Mouse (Mus musculus) liver, postnatal 0 days (tissue): ENCODE measurements around the gene Dstyk. TPM values are rescaled to one million over a fixed set of nuclear protein-coding genes. Genes with fewer than 3 reads are reported as not detected.
A peak's percentile ranks its signal among the peaks of the same experiment; 100 is the strongest.

Source experiments
- ATAC-seq: fragments of 200-750 bp; cut with Nextera tagmentation; 2 replicates; pipeline ENCODE4 v1.8.0; 2017; ENCODE audit warnings: mild to moderate bottlenecking, moderate library complexity
- DNase-seq: peaks from one replicate; pipeline ENCODE4 v3.0.0-alpha.2; 2016
- H3K27ac ChIP-seq: fragments of 300-500 bp; sonication (generic); 2 replicates; pipeline ENCODE4 v1.5.1; 2014; ENCODE audit warnings: antibody characterized with exemption, moderate library complexity, mild to moderate bottlenecking, low read depth
- H3K27me3 ChIP-seq: fragments of 300-500 bp; sonication (generic); 2 replicates; pipeline ENCODE4 v1.6.1; 2014; ENCODE audit warnings: low read length, control low read depth, mixed read lengths; ENCODE audit not compliant: insufficient read depth
- H3K36me3 ChIP-seq: fragments of 300-500 bp; sonication (generic); replicated peaks from 2 replicates; pipeline ENCODE4 v1.6.1; 2014; ENCODE audit warnings: mild to moderate bottlenecking, control low read depth, low read length, moderate library complexity, mixed read lengths; ENCODE audit not compliant: insufficient read depth
- H3K4me1 ChIP-seq: fragments of 300-500 bp; sonication (generic); 2 replicates; pipeline ENCODE4 v1.6.1; 2014; ENCODE audit warnings: antibody characterized with exemption, mild to moderate bottlenecking, control low read depth; ENCODE audit not compliant: insufficient read depth
- H3K4me2 ChIP-seq: fragments of 300-500 bp; sonication (generic); 2 replicates; pipeline ENCODE4 v1.6.1; 2014; ENCODE audit warnings: low read depth, mild to moderate bottlenecking, low read length, moderate library complexity, mixed read lengths
- H3K4me3 ChIP-seq: fragments of 300-500 bp; sonication (generic); 2 replicates; pipeline ENCODE4 v1.5.1; 2014; ENCODE audit warnings: low read depth, low read length
- H3K9ac ChIP-seq: fragments of 300-500 bp; sonication (generic); replicated peaks from 2 replicates; pipeline ENCODE4 v1.6.1; 2014; ENCODE audit warnings: mild to moderate bottlenecking, moderate library complexity
- H3K9me3 ChIP-seq: fragments of 300-500 bp; sonication (generic); 2 replicates; pipeline ENCODE4 v1.6.1; 2016; ENCODE audit warnings: mild to moderate bottlenecking, control low read depth, low read length, mixed read lengths
- CTCF ChIP-seq: sonication (generic); IDR thresholded peaks from 2 replicates; pipeline ENCODE4 v1.5.1; 2016; ENCODE audit warnings: antibody characterized with exemption, low read depth
- EP300 ChIP-seq: IDR thresholded peaks from 2 replicates; pipeline ENCODE4 v1.6.1; 2016; ENCODE audit warnings: antibody characterized with exemption, low read depth, mild to moderate bottlenecking
- WGBS: fragments of 180-500 bp; shearing (Covaris S2); extraction: QIAGEN DNeasy Blood & Tissue Kit; methylation state at CpG from one replicate; pipeline ENCODE4 v1.1.7; 2014; ENCODE audit not compliant: insufficient replicate concordance; 5-methylcytosine and 5-hydroxymethylcytosine counted together
- polyA plus RNA-seq: library from polyadenylated mRNA; unstranded; fragments of >200 nt; fragmentation: Nextera tagmentation; extraction: Ambion mirVana; gene quantifications from 2 replicates; pipeline ENCODE4 v1.2.1, GENCODE M21; 2015

Dstyk gene
- polyA plus RNA-seq, 1 experiment from 2014 or later: 2.9 TPM

- DNase-seq (no peak), ATAC-seq (no peak)
- Histone ChIP-seq H3K27ac (no peak overlapping the region), H3K4me3 (0 out of 2 replicates have a peak overlapping the region, but pooled peaks have one; percentile 24), H3K4me1 (peaks cover 31% of the 10 kb centered on the region), H3K36me3 (peaks cover 5% of the 10 kb centered on the region), H3K9me3 (no peaks in the 10 kb centered on the region), H3K9ac (no peak overlapping the region), H3K27me3 (peaks cover 7% of the 10 kb centered on the region), H3K4me2 (peak overlapping the region; percentile 90)
- 78% methylated on average over 4 of the region's 4 CpGs for WGBS
- TF ChIP-seq CTCF (no peak), EP300 (no peak)
These were observed 31.1 kb upstream of the Dstyk start for GRCm38 (mm10) chr1:132386266-132386665.

GRCm38 (mm10) chr1:132387943-132388342 lies 29.4 kb upstream of the Dstyk start:
- peaks cover 5% of the 10 kb centered on the region; the same call in 1 of the 2 replicates for H3K36me3 ChIP-seq
- ATAC-seq (peak; percentile 37), DNase-seq (no peak)
- 25% methylated on average over 4 of the region's 4 CpGs for WGBS
- H3K4me3 ChIP-seq: peak overlapping the region; percentile 67
- H3K27ac ChIP-seq: peak overlapping the region; percentile 87
- H3K9ac ChIP-seq: peak overlapping the region; percentile 78
- H3K4me1 ChIP-seq: peaks cover 35% of the 10 kb centered on the region
- no peaks in the 10 kb centered on the region for H3K9me3 ChIP-seq
- peaks cover 16% of the 10 kb centered on the region for H3K27me3 ChIP-seq
- TF ChIP-seq EP300: no peak
- TF ChIP-seq CTCF: no peak
- peak overlapping the region; percentile 90 for H3K4me2 ChIP-seq

GRCm38 (mm10) chr1:132388813-132389803 lies 28.2 kb upstream of the Dstyk start:
- Histone ChIP-seq H3K4me1 (peaks cover 35% of the 10 kb centered on the region), H3K4me3 (peak overlapping the region; percentile 67), H3K27me3 (peaks cover 19% of the 10 kb centered on the region), H3K9me3 (no peaks in the 10 kb centered on the region), H3K36me3 (peaks cover 1% of the 10 kb centered on the region; the same call in 1 of the 2 replicates), H3K4me2 (peak overlapping the region; percentile 90), H3K9ac (peak overlapping the region; percentile 78), H3K27ac (peak overlapping the region; percentile 87)
- WGBS: 50% methylated on average over 8 of the region's 8 CpGs
- DNase-seq (no peak), ATAC-seq (peak; percentile 62)
- TF ChIP-seq CTCF (no peak), EP300 (peak; percentile 60; the same call in 1 of the 2 replicates)

GRCm38 (mm10) chr1:132389886-132390585 lies 27.3 kb upstream of the Dstyk start:
- peak overlapping the region; percentile 87 for H3K27ac ChIP-seq
- H3K4me1 ChIP-seq: peaks cover 30% of the 10 kb centered on the region
- 29% methylated on average over 15 of the region's 15 CpGs for WGBS
- H3K9ac ChIP-seq: peak overlapping the region; percentile 78
- H3K4me3 ChIP-seq: peak overlapping the region; percentile 67
- peak; percentile 78 for TF ChIP-seq EP300
- TF ChIP-seq CTCF: peak; percentile 92
- H3K36me3 ChIP-seq: no peaks in the 10 kb centered on the region
- peak overlapping the region; percentile 90 for H3K4me2 ChIP-seq
- ATAC-seq (peak; percentile 78), DNase-seq (peak; percentile 80)
- H3K9me3 ChIP-seq: no peaks in the 10 kb centered on the region
- H3K27me3 ChIP-seq: peaks cover 19% of the 10 kb centered on the region

GRCm38 (mm10) chr1:132390691-132391579 lies 26.4 kb upstream of the Dstyk start, which contains the start of gene Tmcc2:
Tmcc2 (minus strand) TSS chr1:132391281.
- TF ChIP-seq CTCF (no peak), EP300 (no peak)
- Histone ChIP-seq H3K36me3 (no peaks in the 10 kb centered on the region), H3K4me3 (peak within 1 kb of the TSS; percentile 67), H3K27ac (peak within 1 kb of the TSS; percentile 87), H3K9me3 (no peaks in the 10 kb centered on the region), H3K27me3 (peaks cover 19% of the 10 kb centered on the region), H3K4me2 (peak within 1 kb of the TSS; percentile 90), H3K9ac (peak within 1 kb of the TSS; percentile 78), H3K4me1 (peaks cover 23% of the 10 kb centered on the region)
- WGBS: 1% methylated on average over 50 of the region's 50 CpGs
- ATAC-seq (no peak), DNase-seq (peak; percentile 52)
